Mouse (Mus musculus): ENCODE measurements around the gene Apof. TPM values are rescaled to one million over a fixed set of nuclear protein-coding genes. Genes with fewer than 3 reads are reported as not detected.
"Not testable (repeated sequence)": the region's sequence is repeated elsewhere in the genome, so short reads cannot be mapped to it uniquely, and the experiment has no call there.

Apof gene
- total and polyA plus RNA-seq, 2 experiments from 2014 or later, result 0.41 TPM; not detected in 1

- H3K4me1 ChIP-seq (ENCODE audit: insufficient read depth, low read length), result no peaks in the 10 kb centered on the region
- H3K4me2 ChIP-seq (ENCODE audit: low read depth, low read length), result no peak overlapping the region
- TF ChIP-seq CTCF (IDR thresholded peaks at IDR 0.05; ENCODE audit: low read depth), result no peak
- WGBS, result 61% methylated on average over 6 of the region's 6 CpGs
- H3K9me3 ChIP-seq (ENCODE audit: low read length), result no peaks in the 10 kb centered on the region
- peaks cover 30% of the 10 kb centered on the region for H3K36me3 ChIP-seq (ENCODE audit: insufficient read depth, low read length)
- no peak overlapping the region for H3K9ac ChIP-seq (replicated peaks; ENCODE audit: low read length)
- no peak for DNase-seq (ENCODE audit: low spot score)
- no peak overlapping the region for H3K4me3 ChIP-seq (ENCODE audit: low read length)
- no peak for ATAC-seq
- H3K27me3 ChIP-seq (ENCODE audit: insufficient read depth, low read length), result no peaks in the 10 kb centered on the region
- H3K27ac ChIP-seq, result no peak overlapping the region
These were observed 9.7 kb downstream of the Apof start for GRCm38 (mm10) chr10:128278158-128278557.

GRCm38 (mm10) chr10:128280943-128281342, 12.5 kb downstream of the Apof start:
- Histone ChIP-seq H3K27me3 (ENCODE audit: insufficient read depth, low read length) (no peaks in the 10 kb centered on the region), H3K4me3 (ENCODE audit: low read length) (no peak overlapping the region), H3K9ac (replicated peaks; ENCODE audit: low read length) (no peak overlapping the region), H3K27ac (no peak overlapping the region), H3K4me2 (ENCODE audit: low read depth, low read length) (no peak overlapping the region), H3K9me3 (ENCODE audit: low read length) (no peaks in the 10 kb centered on the region), H3K4me1 (ENCODE audit: insufficient read depth, low read length) (no peaks in the 10 kb centered on the region), H3K36me3 (ENCODE audit: insufficient read depth, low read length) (peaks cover 40% of the 10 kb centered on the region)
- no peak for ATAC-seq
- no peak for TF ChIP-seq CTCF (IDR thresholded peaks at IDR 0.05; ENCODE audit: low read depth)
- DNase-seq (ENCODE audit: low spot score), result no peak
- WGBS, result 87% methylated on average over 6 of the region's 6 CpGs

- H3K9me3 ChIP-seq (ENCODE audit: low read length), result no peaks in the 10 kb centered on the region
- no peaks in the 10 kb centered on the region for H3K4me1 ChIP-seq (ENCODE audit: insufficient read depth, low read length)
- TF ChIP-seq CTCF (IDR thresholded peaks at IDR 0.05; ENCODE audit: low read depth), result no peak
- ATAC-seq (no peak), DNase-seq (ENCODE audit: low spot score) (no peak)
- H3K36me3 ChIP-seq (ENCODE audit: insufficient read depth, low read length), result peaks cover 42% of the 10 kb centered on the region
- H3K4me2 ChIP-seq (ENCODE audit: low read depth, low read length), result no peak overlapping the region
- H3K4me3 ChIP-seq (ENCODE audit: low read length), result no peak overlapping the region
- no peaks in the 10 kb centered on the region for H3K27me3 ChIP-seq (ENCODE audit: insufficient read depth, low read length)
- 92% methylated on average over 14 of the region's 14 CpGs for WGBS
- no peak overlapping the region for H3K27ac ChIP-seq
- H3K9ac ChIP-seq (replicated peaks; ENCODE audit: low read length), result no peak overlapping the region
These were observed 13.2 kb downstream of the Apof start for GRCm38 (mm10) chr10:128281682-128282081.

GRCm38 (mm10) chr10:128282886-128283450, 14.5 kb downstream of the Apof start:
- TF ChIP-seq CTCF (IDR thresholded peaks at IDR 0.05; ENCODE audit: low read depth), result no peak
- 86% methylated on average over 20 of the region's 20 CpGs for WGBS
- no peak overlapping the region for H3K4me3 ChIP-seq (ENCODE audit: low read length)
- no peaks in the 10 kb centered on the region for H3K27me3 ChIP-seq (ENCODE audit: insufficient read depth, low read length)
- no peak for ATAC-seq
- H3K9ac ChIP-seq (replicated peaks; ENCODE audit: low read length), result no peak overlapping the region
- no peak overlapping the region for H3K4me2 ChIP-seq (ENCODE audit: low read depth, low read length)
- DNase-seq (ENCODE audit: low spot score), result no peak
- no peaks in the 10 kb centered on the region for H3K9me3 ChIP-seq (ENCODE audit: low read length)
- H3K36me3 ChIP-seq (ENCODE audit: insufficient read depth, low read length), result peaks cover 45% of the 10 kb centered on the region
- H3K4me1 ChIP-seq (ENCODE audit: insufficient read depth, low read length), result no peaks in the 10 kb centered on the region
- peak overlapping the region; percentile 55; the same call in 1 of the 2 replicates for H3K27ac ChIP-seq

- ATAC-seq, result peak; percentile 76
- Histone ChIP-seq H3K27me3 (ENCODE audit: insufficient read depth, low read length) (no peaks in the 10 kb centered on the region), H3K4me1 (ENCODE audit: insufficient read depth, low read length) (no peaks in the 10 kb centered on the region), H3K4me2 (ENCODE audit: low read depth, low read length) (no peak overlapping the region), H3K4me3 (ENCODE audit: low read length) (no peak overlapping the region), H3K27ac (peak overlapping the region; percentile 55), H3K9me3 (ENCODE audit: low read length) (no peaks in the 10 kb centered on the region), H3K36me3 (ENCODE audit: insufficient read depth, low read length) (peaks cover 45% of the 10 kb centered on the region), H3K9ac (replicated peaks; ENCODE audit: low read length) (no peak overlapping the region)
- TF ChIP-seq CTCF (IDR thresholded peaks at IDR 0.05; ENCODE audit: low read depth), result peak; percentile 85
- 55% methylated on average over 31 of the region's 31 CpGs for WGBS
- DNase-seq (ENCODE audit: low spot score), result peak; percentile 88
These were observed 15.4 kb downstream of the Apof start for GRCm38 (mm10) chr10:128283604-128284579.

- H3K9me3 ChIP-seq (ENCODE audit: low read length); ATAC-seq; H3K4me1 ChIP-seq (ENCODE audit: insufficient read depth, low read length); H3K4me3 ChIP-seq (ENCODE audit: low read length); H3K27ac ChIP-seq; DNase-seq (ENCODE audit: low spot score); H3K9ac ChIP-seq (replicated peaks; ENCODE audit: low read length); H3K4me2 ChIP-seq (ENCODE audit: low read depth, low read length); H3K27me3 ChIP-seq (ENCODE audit: insufficient read depth, low read length): not testable (repeated sequence)
- 60% methylated on average over 1 of the region's 1 CpGs for WGBS
- peaks cover 29% of the 10 kb centered on the region for H3K36me3 ChIP-seq (ENCODE audit: insufficient read depth, low read length)
These were observed 22.1 kb downstream of the Apof start for GRCm38 (mm10) chr10:128290594-128290993.
